28 mouse cellular contexts compared by ENCODE assay signal in genomic region chr10:111255228-111255627, GRCm38 (mm10). TPM values are rescaled to one million over a fixed set of nuclear protein-coding genes. Genes with fewer than 3 reads are reported as not detected.
DNase-seq lines count a peak whose midpoint lies in the region; ATAC-seq and TF ChIP-seq lines count a peak whose summit lies in the region.
"Had no signal": no experiment of that assay in that cellular context is flagged by ENCODE, and none has a peak within 500 bp of the region (broad histone marks: within the 10 kb centered on the region; RNA-seq: fewer than 3 reads in every experiment).

No protein-coding gene starts in this region.

- H3K27ac ChIP-seq in left cerebral cortex, adult 2 months: peak overlapping the region; percentile 64
- no peak overlapping the region for H3K27ac ChIP-seq in hindbrain, embryonic 12.5 days
- H3K27ac ChIP-seq: embryonic facial prominence, embryonic 12.5 days; heart, adult 2 months; hindbrain, embryonic 10.5 days; liver, embryonic 14.5 days; macrophage; midbrain, embryonic 13.5 days; neural tube, embryonic 13.5 days had no signal

- H3K4me1 ChIP-seq in hindbrain, embryonic 12.5 days: no peaks in the 10 kb centered on the region
- H3K4me1 ChIP-seq: embryonic facial prominence, embryonic 12.5 days; hindbrain, embryonic 10.5 days; midbrain, embryonic 13.5 days had no signal

- H3K4me3 ChIP-seq in left cerebral cortex, adult 2 months: no peak overlapping the region
- H3K4me3 ChIP-seq in hindbrain, embryonic 12.5 days: no peak overlapping the region
- H3K4me3 ChIP-seq: embryonic facial prominence, embryonic 12.5 days; heart, adult 2 months; hindbrain, embryonic 10.5 days; midbrain, embryonic 13.5 days; neural tube, embryonic 13.5 days had no signal

- TF ChIP-seq CTCF in left cerebral cortex, adult 2 months (IDR thresholded peaks at IDR 0.05): no peak

- intact Hi-C loops in left cerebral cortex, adult 2 months (cut with DNase I): loop anchor here (5.0 kb wide), 1 partner anchor 63 kb away; no protein-coding TSS in a partner anchor
- intact Hi-C loops in left cerebral cortex, postnatal 4 days (cut with DNase I): no loop called here

- no peaks in the 10 kb centered on the region for H3K36me3 ChIP-seq in hindbrain, embryonic 12.5 days
- H3K36me3 ChIP-seq: embryonic facial prominence, embryonic 12.5 days; hindbrain, embryonic 10.5 days; midbrain, embryonic 13.5 days had no signal

- no peak overlapping the region for H3K9ac ChIP-seq in hindbrain, embryonic 12.5 days
- H3K9ac ChIP-seq: embryonic facial prominence, embryonic 12.5 days; liver, embryonic 14.5 days; midbrain, embryonic 13.5 days; neural tube, embryonic 13.5 days had no signal

- no peak overlapping the region for H3K4me2 ChIP-seq in hindbrain, embryonic 12.5 days (replicated peaks)
- H3K4me2 ChIP-seq: embryonic facial prominence, embryonic 12.5 days; midbrain, embryonic 13.5 days; neural tube, embryonic 13.5 days had no signal

- peak; percentile 69 to 70 for DNase-seq in frontal cortex, postnatal 36 days (ENCODE audit: low spot score in 2 of 2)
- DNase-seq in frontal cortex, postnatal 14 days (ENCODE audit: low spot score in 2 of 2): no peak
- peak in 1 of 2 experiments; percentile 59 for DNase-seq in left cerebral cortex, adult 2 months (ENCODE audit: extremely low spot score in 1 of 2, low spot score in 2 of 2)
- DNase-seq in left cerebral cortex, postnatal 4 days: no peak
- peak; percentile 79 for DNase-seq in brain, adult 2 months (ENCODE audit: low read depth, low spot score)
- DNase-seq in layer of hippocampus, adult 9-11 months: peak; percentile 69
- DNase-seq: adrenal gland, postnatal 10 days; cerebellum, adult 11 months; cerebellum, adult 9-11 months; embryo, embryonic 11 days; gastrocnemius, postnatal 25 days; heart, adult 2 months; heart, postnatal 14 days; kidney, adult 2 months; kidney, postnatal 36 days; liver; lung, adult 2 months; lung, postnatal 10 days had no signal

- no peaks in the 10 kb centered on the region for H3K27me3 ChIP-seq in hindbrain, embryonic 12.5 days
- H3K27me3 ChIP-seq: embryonic facial prominence, embryonic 12.5 days; midbrain, embryonic 13.5 days; neural tube, embryonic 13.5 days; Patski had no signal

- ATAC-seq in hindbrain, embryonic 12.5 days (ENCODE audit: low FRiP score): no peak
- ATAC-seq: forebrain, embryonic 14.5 days; hindbrain, embryonic 16.5 days; midbrain, embryonic 13.5 days; Patski had no signal

- no peaks in the 10 kb centered on the region for H3K9me3 ChIP-seq in hindbrain, embryonic 12.5 days (replicated peaks)
- H3K9me3 ChIP-seq: embryonic facial prominence, embryonic 12.5 days; hindbrain, embryonic 10.5 days; midbrain, embryonic 13.5 days; neural tube, embryonic 13.5 days had no signal

- WGBS in hindbrain, embryonic 12.5 days: 92% methylated on average over 6 of the region's 6 CpGs

RNA-seq across cellular contexts. Expression of gene Bbs10, which starts 43.3 kb away (rescaled TPM):
- 1 to 10 TPM; 4.9 to 6.7 TPM for total RNA-seq in left cerebral cortex, adult 2 months (2021)
- 1 to 10 TPM; 4.2 to 4.3 TPM for total RNA-seq in left cerebral cortex, postnatal 4 days (2021)
- polyA plus RNA-seq in hindbrain, embryonic 12.5 days (2016; fragmentation: Nextera tagmentation; extraction: Ambion mirVana): 6.5 and 6.7 TPM in 2 replicates

Comparison
In these comparisons a context has a peak if more than half of its experiments do, and no peak if none do; other contexts are left out.
1. DNase-seq: peak in frontal cortex, postnatal 36 days (2 of 2), brain, adult 2 months (single experiment) and layer of hippocampus, adult 9-11 months (single experiment); none in frontal cortex, postnatal 14 days (0 of 2) and left cerebral cortex, postnatal 4 days (single experiment).